Mouse (Mus musculus) stomach, embryonic 15.5 days (tissue): ENCODE measurements around the gene Olfr391-ps. TPM values are rescaled to one million over a fixed set of nuclear protein-coding genes. Genes with fewer than 3 reads are reported as not detected.

ENCODE experiments used
- ATAC-seq: fragments of 200-750 bp; cut with Nextera tagmentation; 2 replicates; pipeline ENCODE4 v1.8.0; 2017; ENCODE audit warnings: low read depth, moderate number of reproducible peaks, moderate TSS enrichment; ENCODE audit not compliant: insufficient read depth, low FRiP score
- H3K27ac ChIP-seq: fragments of 300-500 bp; sonication (generic); 2 replicates; pipeline ENCODE4 v1.5.1; 2015; ENCODE audit warnings: mild to moderate bottlenecking, inconsistent platforms
- H3K27me3 ChIP-seq: fragments of 300-500 bp; sonication (generic); replicated peaks from 2 replicates; pipeline ENCODE4 v1.6.1; 2015; ENCODE audit warnings: inconsistent platforms
- H3K36me3 ChIP-seq: fragments of 300-500 bp; sonication (generic); 2 replicates; pipeline ENCODE4 v1.6.1; 2015; ENCODE audit warnings: inconsistent platforms
- H3K4me1 ChIP-seq: fragments of 300-500 bp; sonication (generic); 2 replicates; pipeline ENCODE4 v1.6.1; 2015; ENCODE audit warnings: inconsistent platforms
- H3K4me2 ChIP-seq: fragments of 300-500 bp; sonication (generic); 2 replicates; pipeline ENCODE4 v1.6.1; 2015; ENCODE audit warnings: mild to moderate bottlenecking, inconsistent platforms
- H3K4me3 ChIP-seq: fragments of 300-500 bp; sonication (generic); replicated peaks from 2 replicates; pipeline ENCODE4 v1.5.1; 2015; ENCODE audit warnings: inconsistent platforms
- H3K9ac ChIP-seq: fragments of 300-500 bp; sonication (generic); 2 replicates; pipeline ENCODE4 v1.6.1; 2015; ENCODE audit warnings: inconsistent platforms
- H3K9me3 ChIP-seq: fragments of 300-500 bp; sonication (generic); 2 replicates; pipeline ENCODE4 v1.6.1; 2016; ENCODE audit warnings: inconsistent platforms
- WGBS: fragments of 180-500 bp; shearing (Covaris S2); methylation state at CpG from one replicate; pipeline ENCODE4 v1.1.7; 2015; 5-methylcytosine and 5-hydroxymethylcytosine counted together
- polyA plus RNA-seq: library from polyadenylated mRNA; unstranded; fragments of >200 nt; fragmentation: Nextera tagmentation; extraction: Ambion mirVana; gene quantifications from 2 replicates; pipeline ENCODE4 v1.2.1, GENCODE M21; 2015

Gene Olfr391-ps
- polyA plus RNA-seq, result not detected in 2 replicates

DNA sequence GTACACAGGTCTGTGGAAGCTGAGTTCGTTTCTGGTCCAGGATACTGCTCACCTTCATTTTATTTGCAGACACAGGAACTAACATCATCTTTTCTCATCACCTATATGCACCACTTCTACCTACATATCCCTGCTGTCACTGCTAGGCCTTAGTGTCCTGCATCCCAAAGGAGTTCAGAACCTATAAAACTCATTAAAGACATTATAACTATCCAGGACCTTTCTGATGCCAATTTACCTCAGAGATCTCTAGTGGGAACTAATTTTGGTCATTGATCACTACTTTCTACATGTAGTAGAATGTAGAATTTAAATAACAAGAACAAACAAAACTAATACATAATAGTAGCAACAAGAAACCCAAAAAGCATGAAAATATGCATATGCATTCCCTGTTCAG, at the start of gene Olfr391-ps:
TSS of gene Olfr391-ps (minus strand) at position 101 of the 400 bp plus-strand sequence.
- H3K4me2 ChIP-seq, result no peak within 1 kb of the TSS
- no peak within 1 kb of the TSS for H3K4me3 ChIP-seq
- 32% methylated on average over 1 of the region's 1 CpGs for WGBS
- H3K4me1 ChIP-seq, result no peaks in the 10 kb centered on the region
- no peak within 1 kb of the TSS for H3K27ac ChIP-seq
- ATAC-seq, result no peak
- no peaks in the 10 kb centered on the region for H3K27me3 ChIP-seq
- H3K9me3 ChIP-seq, result no peaks in the 10 kb centered on the region
- H3K36me3 ChIP-seq, result no peaks in the 10 kb centered on the region
- H3K9ac ChIP-seq, result no peak within 1 kb of the TSS

DNA sequence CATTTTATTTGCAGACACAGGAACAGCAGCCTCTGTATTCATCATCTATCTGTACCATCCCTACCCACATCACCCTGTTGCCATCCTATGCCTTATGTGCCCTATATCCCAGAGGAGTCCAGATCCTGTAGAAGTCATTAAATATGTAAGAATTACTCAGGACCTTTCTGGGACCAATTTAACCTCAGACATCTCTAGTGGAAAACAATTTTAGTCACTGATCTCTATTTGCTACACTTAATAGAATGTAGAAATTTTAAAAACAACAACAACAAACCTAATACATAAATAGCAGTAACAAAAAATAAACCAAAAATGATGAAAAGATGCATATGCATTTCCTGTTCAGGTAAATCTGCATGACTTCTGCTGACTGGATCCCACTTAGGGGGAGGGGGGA, 48.5 kb upstream of the Olfr391-ps start, which contains the start of gene Olfr393:
TSS of gene Olfr393 (minus strand) at position 101 of the 400 bp plus-strand sequence.
- Histone ChIP-seq H3K27me3 (no peaks in the 10 kb centered on the region), H3K4me1 (no peaks in the 10 kb centered on the region), H3K27ac (no peak within 1 kb of the TSS), H3K4me3 (no peak within 1 kb of the TSS), H3K4me2 (no peak within 1 kb of the TSS), H3K36me3 (no peaks in the 10 kb centered on the region), H3K9me3 (no peaks in the 10 kb centered on the region), H3K9ac (no peak within 1 kb of the TSS)
- no peak for ATAC-seq

- Histone ChIP-seq H3K4me1 (no peaks in the 10 kb centered on the region), H3K9me3 (no peaks in the 10 kb centered on the region), H3K4me2 (no peak within 1 kb of the TSS), H3K27me3 (no peaks in the 10 kb centered on the region), H3K36me3 (no peaks in the 10 kb centered on the region), H3K4me3 (no peak within 1 kb of the TSS), H3K9ac (no peak within 1 kb of the TSS), H3K27ac (no peak within 1 kb of the TSS)
- WGBS, result 81% methylated on average over 1 of the region's 1 CpGs
- no peak for ATAC-seq
Observed at GRCm38 (mm10) chr11:73816949-73817348, 14.1 kb upstream of the Olfr391-ps start, which contains the start of gene Olfr392. Gene Olfr392, minus strand, starts transcription at chr11:73817049.

- H3K4me2 ChIP-seq, result no peak within 1 kb of the TSS
- WGBS, result 59% methylated on average over 1 of the region's 1 CpGs
- no peak within 1 kb of the TSS for H3K4me3 ChIP-seq
- no peaks in the 10 kb centered on the region for H3K27me3 ChIP-seq
- H3K27ac ChIP-seq, result no peak within 1 kb of the TSS
- H3K36me3 ChIP-seq, result no peaks in the 10 kb centered on the region
- no peak within 1 kb of the TSS for H3K9ac ChIP-seq
- no peak for ATAC-seq
- H3K4me1 ChIP-seq, result no peaks in the 10 kb centered on the region
- no peaks in the 10 kb centered on the region for H3K9me3 ChIP-seq
Observed at GRCm38 (mm10) chr11:73782664-73783063, 20.2 kb downstream of the Olfr391-ps start, which contains the start of gene Olfr390. Gene Olfr390, plus strand, starts transcription at chr11:73782964.

DNA sequence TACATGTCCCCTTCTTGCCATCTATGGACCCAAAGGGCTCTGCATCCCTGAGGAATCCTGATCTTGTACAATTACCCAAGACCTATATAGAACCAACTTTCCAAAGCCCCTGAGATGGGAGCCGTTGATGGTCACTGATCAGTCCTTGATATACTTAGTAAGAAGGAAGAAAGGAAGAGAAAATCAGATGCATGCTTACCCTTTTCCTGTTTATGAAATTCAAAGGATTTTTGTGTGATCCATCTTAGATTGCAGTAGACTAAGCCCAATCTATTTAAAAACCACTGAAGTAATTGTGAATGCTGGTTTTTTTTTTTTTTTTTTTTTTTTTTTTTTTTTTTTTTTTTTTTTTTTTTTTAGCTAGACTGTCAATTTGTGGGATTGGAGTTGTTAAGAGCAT, 22.2 kb downstream of the Olfr391-ps start, which contains the start of gene Olfr389:
TSS of gene Olfr389 (minus strand) at position 101 of the 400 bp plus-strand sequence.
- Histone ChIP-seq H3K27ac (no peak within 1 kb of the TSS), H3K36me3 (no peaks in the 10 kb centered on the region), H3K27me3 (no peaks in the 10 kb centered on the region), H3K4me1 (no peaks in the 10 kb centered on the region), H3K4me3 (no peak within 1 kb of the TSS), H3K9me3 (no peaks in the 10 kb centered on the region), H3K9ac (no peak within 1 kb of the TSS), H3K4me2 (no peak within 1 kb of the TSS)
- WGBS, result 93% methylated on average over 1 of the region's 1 CpGs
- ATAC-seq, result no peak

- H3K27ac ChIP-seq, result no peak overlapping the region
- no peak overlapping the region for H3K4me2 ChIP-seq
- H3K9me3 ChIP-seq, result no peaks in the 10 kb centered on the region
- no peak overlapping the region for H3K4me3 ChIP-seq
- no peaks in the 10 kb centered on the region for H3K36me3 ChIP-seq
- no peak for ATAC-seq
- H3K27me3 ChIP-seq, result no peaks in the 10 kb centered on the region
- H3K9ac ChIP-seq, result no peak overlapping the region
- H3K4me1 ChIP-seq, result no peaks in the 10 kb centered on the region
Observed at GRCm38 (mm10) chr11:73759115-73759514, 43.7 kb downstream of the Olfr391-ps start.

Other genes with a start within 250 kb of the Olfr391-ps start
- not detected in 2 replicates for gene Olfr385, start 210.0 kb downstream of the Olfr391-ps start, polyA plus RNA-seq
- not detected in 2 replicates for gene Olfr384, start 204.5 kb downstream of the Olfr391-ps start, polyA plus RNA-seq
- gene Zfp735, start 114.3 kb downstream of the Olfr391-ps start, polyA plus RNA-seq, result not detected in 2 replicates
- not detected in 2 replicates for gene Olfr389, start 22.3 kb downstream of the Olfr391-ps start, polyA plus RNA-seq
- gene Olfr390, start 20.1 kb downstream of the Olfr391-ps start, polyA plus RNA-seq, result not detected in 2 replicates
- gene Olfr392, start 14.0 kb upstream of the Olfr391-ps start, polyA plus RNA-seq, result not detected in 2 replicates
- not detected in 2 replicates for gene Olfr393, start 48.4 kb upstream of the Olfr391-ps start, polyA plus RNA-seq
- gene Olfr394, start 87.7 kb upstream of the Olfr391-ps start, polyA plus RNA-seq, result not detected in 2 replicates
- gene Olfr395, start 106.2 kb upstream of the Olfr391-ps start, polyA plus RNA-seq, result not detected in 2 replicates
- not detected in 2 replicates for gene Olfr23, start 133.6 kb upstream of the Olfr391-ps start, polyA plus RNA-seq
- not detected in 2 replicates for gene Olfr397, start 157.8 kb upstream of the Olfr391-ps start, polyA plus RNA-seq
- not detected in 2 replicates for gene Olfr398, start 187.4 kb upstream of the Olfr391-ps start, polyA plus RNA-seq